ENCODE assay signal across 23 mouse cellular contexts in the genomic region with DNA sequence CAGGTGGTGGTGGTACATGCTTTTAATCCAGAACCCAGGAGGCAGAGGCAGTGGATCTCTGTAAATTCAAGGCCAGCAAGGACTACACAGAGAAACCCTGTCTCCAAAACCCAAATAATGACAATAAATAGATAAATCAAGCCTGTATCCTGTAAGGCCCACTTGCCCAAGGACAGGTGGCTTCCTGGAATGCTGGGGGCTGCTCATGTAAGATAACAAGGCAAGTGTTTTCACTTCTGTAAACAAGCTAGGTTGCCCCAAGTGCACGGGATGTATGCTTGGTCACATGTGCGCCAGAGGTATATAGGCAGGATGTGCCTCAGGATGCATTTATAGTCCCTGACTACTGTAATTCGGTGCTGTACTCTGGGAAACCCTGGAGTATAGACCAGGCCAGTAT. TPM values are rescaled to one million over a fixed set of nuclear protein-coding genes. Genes with fewer than 3 reads are reported as not detected.
DNase-seq lines count a peak whose midpoint lies in the region; ATAC-seq and TF ChIP-seq lines count a peak whose summit lies in the region.
"Had no signal": no experiment of that assay in that cellular context is flagged by ENCODE, and none has a peak within 500 bp of the region (broad histone marks: within the 10 kb centered on the region; RNA-seq: fewer than 3 reads in every experiment).

No protein-coding gene starts in this region.

- no peak overlapping the region for H3K4me3 ChIP-seq in liver, embryonic 12.5 days
- H3K4me3 ChIP-seq in ES-Bruce4 (ENCODE audit: low read depth, low read length): no peak overlapping the region
- H3K4me3 ChIP-seq: embryonic facial prominence, embryonic 10.5 days; forebrain, embryonic 13.5 days; gastrocnemius, adult 2 months; heart, embryonic 15.5 days; hindbrain, embryonic 15.5 days had no signal

- H3K4me1 ChIP-seq in liver, embryonic 12.5 days: peaks cover 11% of the 10 kb centered on the region
- peaks cover 7% of the 10 kb centered on the region for H3K4me1 ChIP-seq in ES-Bruce4 (ENCODE audit: control insufficient read depth, insufficient read depth, low read length)

- no peaks in the 10 kb centered on the region for H3K36me3 ChIP-seq in liver, embryonic 12.5 days
- no peaks in the 10 kb centered on the region for H3K36me3 ChIP-seq in ES-Bruce4 (ENCODE audit: control insufficient read depth, insufficient read depth, low read length, poor library complexity, severe bottlenecking)
- H3K36me3 ChIP-seq: heart, embryonic 15.5 days; hindbrain, embryonic 15.5 days had no signal

- peaks cover 14% of the 10 kb centered on the region for H3K9me3 ChIP-seq in liver, embryonic 12.5 days (replicated peaks)
- peaks cover 5% of the 10 kb centered on the region; the same call in 1 of the 2 replicates for H3K9me3 ChIP-seq in ES-Bruce4 (replicated peaks; ENCODE audit: control insufficient read depth, insufficient read depth, low read length, poor library complexity, severe bottlenecking)
- H3K9me3 ChIP-seq: hindbrain, embryonic 15.5 days had no signal

- no peak overlapping the region for H3K4me2 ChIP-seq in liver, embryonic 12.5 days
- H3K4me2 ChIP-seq: forebrain, embryonic 13.5 days; heart, embryonic 11.5 days; heart, embryonic 15.5 days; hindbrain, embryonic 15.5 days had no signal

- no peak for TF ChIP-seq POLR2A in ES-Bruce4 (IDR thresholded peaks at IDR 0.05; ENCODE audit: insufficient read depth, low read length)

- H3K9ac ChIP-seq in liver, embryonic 12.5 days: no peak overlapping the region
- H3K9ac ChIP-seq in ES-Bruce4 (ENCODE audit: low read depth, poor library complexity, severe bottlenecking): no peak overlapping the region
- H3K9ac ChIP-seq: forebrain, embryonic 13.5 days; heart, embryonic 15.5 days; hindbrain, embryonic 15.5 days had no signal

- TF ChIP-seq EP300 in ES-Bruce4 (IDR thresholded peaks at IDR 0.05; ENCODE audit: insufficient read depth, low read depth, low read length): no peak

- H3K27me3 ChIP-seq in liver, embryonic 12.5 days (replicated peaks): no peaks in the 10 kb centered on the region
- H3K27me3 ChIP-seq in ES-Bruce4 (ENCODE audit: control insufficient read depth, insufficient read depth, low read length, poor library complexity, severe bottlenecking): no peaks in the 10 kb centered on the region
- H3K27me3 ChIP-seq: forebrain, embryonic 13.5 days; heart, embryonic 15.5 days; hindbrain, embryonic 15.5 days; Patski had no signal

- no peak for DNase-seq in liver
- peak; percentile 14 for DNase-seq in c-Kit-positive CD71-positive TER-119-negative erythroid progenitor cells, embryonic 14.5 days (ENCODE audit: low read depth)
- DNase-seq in testis, postnatal 14 days (ENCODE audit: low spot score): no peak
- DNase-seq in cerebellum, postnatal 25 days: no peak
- DNase-seq: adrenal gland, postnatal 14 days; B cell, adult 2 months; cerebellum, adult 18-20 months; cerebellum, adult 9-11 months; gastrocnemius, adult 2 months; gastrocnemius, postnatal 25 days; heart, adult 18-20 months; heart, postnatal 14 days had no signal

- 39% methylated on average over 3 of the region's 3 CpGs for WGBS in liver, embryonic 12.5 days (ENCODE audit: insufficient replicate concordance)

- no peak overlapping the region for H3K27ac ChIP-seq in liver, embryonic 12.5 days
- peak overlapping the region; percentile 30 for H3K27ac ChIP-seq in ES-Bruce4 (ENCODE audit: insufficient read depth, low read length)
- H3K27ac ChIP-seq: embryonic facial prominence, embryonic 10.5 days; forebrain, embryonic 13.5 days; gastrocnemius, adult 2 months; heart, embryonic 15.5 days; hindbrain, embryonic 15.5 days had no signal

- ATAC-seq in liver, embryonic 12.5 days: peak; percentile 44; the same call in 1 of the 2 replicates
- 0 out of 2 replicates have a peak, but pooled peaks have one; percentile 14 for ATAC-seq in megakaryocyte progenitor cell, adult 5-6 weeks (replicated peaks; ENCODE audit: poor library complexity)
- ATAC-seq: activated CD4-positive, CD25-positive, alpha-beta regulatory T cell, adult 4 months; CD4-positive, CD25-positive, alpha-beta regulatory T cell, adult 4 months; forebrain, embryonic 13.5 days; Patski had no signal

- no peak for TF ChIP-seq CTCF in ES-Bruce4 (IDR thresholded peaks at IDR 0.05; ENCODE audit: low read depth, low read length)

RNA-seq across cellular contexts. Expression of gene Snapc3, which starts 5.5 kb away (rescaled TPM):
- 15.4 and 17.7 TPM in 2 replicates for polyA plus RNA-seq in liver, embryonic 12.5 days (2016; fragmentation: Nextera tagmentation; extraction: Ambion mirVana)
- 48.6 and 52.3 TPM in 2 replicates for polyA plus RNA-seq in ES-Bruce4 (2011; ENCODE audit: insufficient read depth, insufficient read length, low read depth, missing spikeins)
- 16.3 and 23.8 TPM in 2 replicates for total RNA-seq in megakaryocyte progenitor cell, adult 5-6 weeks (2015)
- 33.6 and 35.0 TPM in 2 replicates for total RNA-seq in megakaryocyte progenitor cell, adult 5-6 weeks (2017)
